Mouse (Mus musculus): ENCODE measurements around the gene Mpzl3. TPM values are rescaled to one million over a fixed set of nuclear protein-coding genes. Genes with fewer than 3 reads are reported as not detected.

Mpzl3 gene
- polyA plus RNA-seq, 1 experiment from 2014 or later, result 1.0 TPM

DNA sequence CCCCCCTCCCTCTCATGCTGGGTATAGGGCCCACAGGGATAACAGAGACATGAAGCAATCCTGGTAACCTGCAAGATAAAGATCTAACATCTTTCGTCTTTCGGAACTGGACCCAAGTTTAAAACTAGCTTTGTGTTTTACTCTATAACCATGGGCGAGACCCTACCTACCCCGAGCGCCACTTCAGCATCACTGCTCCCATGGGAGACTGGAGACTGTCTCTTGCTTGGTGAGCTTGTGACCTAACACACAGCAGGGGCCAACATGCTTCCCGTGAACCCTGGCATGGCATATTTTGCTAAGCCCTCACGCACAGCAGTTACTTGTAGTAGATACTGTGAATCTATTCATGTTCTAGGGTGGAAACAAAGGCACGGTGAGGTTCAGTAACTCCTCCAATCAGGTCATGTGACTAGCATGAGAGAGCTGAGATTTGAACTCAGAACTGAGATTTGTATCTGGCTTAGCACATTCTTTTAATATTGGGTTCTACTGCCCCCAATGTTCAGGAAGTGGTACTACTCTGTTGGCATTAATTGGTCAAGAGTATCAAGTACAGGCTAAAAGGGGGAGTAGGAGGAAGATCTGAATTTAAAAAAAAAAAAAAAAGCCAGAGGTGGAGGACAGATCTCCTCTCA lies 64.4 kb downstream of the Mpzl3 start:
- H3K9me3 ChIP-seq (ENCODE audit: control insufficient read depth, low read length), result no peaks in the 10 kb centered on the region
- no peak for DNase-seq
- no peak for ATAC-seq (ENCODE audit: low FRiP score, low TSS enrichment)
- no peaks in the 10 kb centered on the region for H3K27me3 ChIP-seq (ENCODE audit: control insufficient read depth, insufficient read depth, low read length)
- 92% methylated on average over 8 of the region's 8 CpGs for WGBS
- H3K36me3 ChIP-seq (ENCODE audit: control insufficient read depth, insufficient read depth, low read length), result no peaks in the 10 kb centered on the region
- H3K4me2 ChIP-seq (ENCODE audit: low read length), result peak overlapping the region; percentile 55
- H3K4me3 ChIP-seq (replicated peaks; ENCODE audit: low read depth, low read length), result peak overlapping the region; percentile 71
- peaks cover 28% of the 10 kb centered on the region for H3K4me1 ChIP-seq (ENCODE audit: control insufficient read depth, insufficient read depth, low read length)
- no peak overlapping the region for H3K27ac ChIP-seq (replicated peaks; ENCODE audit: low read depth, low read length)
- no peak overlapping the region; the same call in 1 of the 2 replicates for H3K9ac ChIP-seq (replicated peaks; ENCODE audit: low read length)

DNA sequence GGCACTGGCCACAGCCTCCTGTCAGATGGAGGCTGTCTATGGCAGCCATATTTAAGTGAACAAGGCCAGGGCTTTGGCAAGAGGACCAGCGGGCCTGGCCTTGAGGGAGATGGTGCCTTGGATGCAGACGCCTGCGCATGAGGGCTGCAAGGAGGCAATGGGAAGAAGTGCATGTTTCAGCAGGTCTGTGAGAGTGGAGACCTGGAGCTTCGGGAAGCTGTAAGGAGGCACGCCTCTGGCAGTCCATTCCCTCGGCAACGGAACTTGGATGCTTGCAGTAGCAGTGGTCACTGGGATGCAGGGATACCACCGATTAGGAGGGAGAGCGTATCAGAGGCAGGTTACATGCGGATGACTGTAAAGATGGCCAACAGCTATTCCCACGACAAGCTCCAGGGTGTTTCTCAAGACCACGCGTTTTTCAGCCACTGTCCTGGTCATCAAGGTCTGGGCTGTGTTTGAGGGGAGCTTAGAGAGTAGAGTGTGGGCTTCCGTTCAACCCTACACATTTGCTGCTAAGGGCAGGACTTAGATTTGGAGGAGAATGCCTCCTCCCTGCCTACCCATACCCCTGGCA lies 65.1 kb downstream of the Mpzl3 start:
- peaks cover 28% of the 10 kb centered on the region for H3K4me1 ChIP-seq (ENCODE audit: control insufficient read depth, insufficient read depth, low read length)
- H3K27me3 ChIP-seq (ENCODE audit: control insufficient read depth, insufficient read depth, low read length), result no peaks in the 10 kb centered on the region
- H3K4me2 ChIP-seq (ENCODE audit: low read length), result no peak overlapping the region
- no peak for DNase-seq
- no peak overlapping the region for H3K27ac ChIP-seq (replicated peaks; ENCODE audit: low read depth, low read length)
- H3K36me3 ChIP-seq (ENCODE audit: control insufficient read depth, insufficient read depth, low read length), result peaks cover under 1% of the 10 kb centered on the region; the same call in 1 of the 2 replicates
- WGBS, result 90% methylated on average over 14 of the region's 14 CpGs
- H3K4me3 ChIP-seq (replicated peaks; ENCODE audit: low read depth, low read length), result no peak overlapping the region
- no peak for ATAC-seq (ENCODE audit: low FRiP score, low TSS enrichment)
- H3K9ac ChIP-seq (replicated peaks; ENCODE audit: low read length), result no peak overlapping the region; the same call in 1 of the 2 replicates
- no peaks in the 10 kb centered on the region for H3K9me3 ChIP-seq (ENCODE audit: control insufficient read depth, low read length)

DNA sequence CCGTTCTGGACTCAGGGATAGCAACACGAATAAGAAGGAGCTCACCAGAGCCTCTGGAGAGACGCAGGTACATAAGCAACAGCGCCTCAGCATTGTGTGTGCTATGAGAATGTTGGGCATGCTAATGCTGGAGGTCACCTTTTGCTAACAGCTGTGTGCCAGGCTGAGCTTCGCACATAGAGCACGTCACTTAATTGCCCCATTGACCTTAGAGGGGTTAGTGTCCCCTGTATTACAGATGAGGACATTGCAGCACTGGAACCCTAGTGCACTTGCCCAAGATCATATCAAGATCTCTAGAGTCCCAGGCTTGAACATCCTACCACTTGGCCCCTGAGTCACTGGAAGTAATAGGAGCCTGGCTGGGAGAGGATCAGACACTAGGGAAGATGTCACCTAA lies 65.6 kb downstream of the Mpzl3 start:
- DNase-seq (no peak), ATAC-seq (ENCODE audit: low FRiP score, low TSS enrichment) (no peak)
- Histone ChIP-seq H3K27me3 (ENCODE audit: control insufficient read depth, insufficient read depth, low read length) (no peaks in the 10 kb centered on the region), H3K9me3 (ENCODE audit: control insufficient read depth, low read length) (no peaks in the 10 kb centered on the region), H3K4me2 (ENCODE audit: low read length) (no peak overlapping the region), H3K9ac (replicated peaks; ENCODE audit: low read length) (no peak overlapping the region), H3K4me3 (replicated peaks; ENCODE audit: low read depth, low read length) (no peak overlapping the region), H3K4me1 (ENCODE audit: control insufficient read depth, insufficient read depth, low read length) (peaks cover 28% of the 10 kb centered on the region), H3K36me3 (ENCODE audit: control insufficient read depth, insufficient read depth, low read length) (peaks cover 6% of the 10 kb centered on the region), H3K27ac (replicated peaks; ENCODE audit: low read depth, low read length) (no peak overlapping the region)
- 89% methylated on average over 6 of the region's 6 CpGs for WGBS

DNA sequence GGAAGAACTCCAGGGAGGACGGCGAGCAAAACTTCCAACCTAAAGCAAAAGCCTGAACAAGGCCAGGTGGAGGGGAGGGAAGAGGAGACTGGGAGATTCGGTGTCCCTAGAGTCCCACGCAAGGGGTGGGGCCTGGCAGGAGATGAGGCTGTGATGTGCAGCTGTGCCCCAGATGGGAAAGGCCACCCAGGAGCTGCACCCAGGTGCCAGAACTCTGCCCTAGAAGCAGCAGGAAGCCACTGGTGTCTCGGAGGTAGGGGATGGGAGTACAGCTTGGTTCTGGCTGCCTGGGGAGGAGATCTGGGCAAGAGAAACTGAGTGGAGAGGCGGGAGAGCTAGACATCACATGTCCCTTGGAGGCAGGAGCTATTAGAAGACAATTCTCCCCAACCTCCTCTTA lies 66.0 kb downstream of the Mpzl3 start:
- ATAC-seq (ENCODE audit: low FRiP score, low TSS enrichment), result no peak
- H3K4me3 ChIP-seq (replicated peaks; ENCODE audit: low read depth, low read length), result no peak overlapping the region
- WGBS, result 65% methylated on average over 6 of the region's 6 CpGs

DNA sequence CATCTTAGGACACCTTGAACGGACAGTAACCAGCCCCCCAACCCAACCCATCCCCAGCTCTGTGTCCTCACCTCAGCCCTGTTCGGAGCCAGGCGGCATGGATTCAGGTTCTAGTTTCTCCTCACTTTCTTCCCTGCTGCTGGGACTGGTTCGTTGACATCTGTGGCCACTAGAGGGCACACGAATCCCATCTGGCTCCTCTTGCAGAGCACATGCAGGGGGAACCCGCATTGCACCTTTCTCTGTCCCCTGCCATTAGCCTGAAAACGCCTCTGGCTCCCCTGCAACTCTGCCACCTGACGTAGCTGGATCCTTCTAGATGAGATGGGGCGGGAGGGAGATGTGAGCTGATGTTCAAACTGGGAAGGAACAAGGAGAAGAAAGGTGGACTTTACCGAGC lies 66.8 kb downstream of the Mpzl3 start:
- H3K9ac ChIP-seq (replicated peaks; ENCODE audit: low read length), result no peak overlapping the region
- peak overlapping the region; percentile 7; the same call in 1 of the 2 replicates for H3K4me3 ChIP-seq (replicated peaks; ENCODE audit: low read depth, low read length)
- no peaks in the 10 kb centered on the region for H3K9me3 ChIP-seq (ENCODE audit: control insufficient read depth, low read length)
- peak; percentile 49; the same call in 1 of the 2 replicates for ATAC-seq (ENCODE audit: low FRiP score, low TSS enrichment)
- H3K4me1 ChIP-seq (ENCODE audit: control insufficient read depth, insufficient read depth, low read length), result peaks cover 23% of the 10 kb centered on the region
- H3K4me2 ChIP-seq (ENCODE audit: low read length), result peak overlapping the region; percentile 38
- 4% methylated on average over 10 of the region's 10 CpGs for WGBS
- H3K27ac ChIP-seq (replicated peaks; ENCODE audit: low read depth, low read length), result no peak overlapping the region
- DNase-seq, result peak; percentile 88
- H3K27me3 ChIP-seq (ENCODE audit: control insufficient read depth, insufficient read depth, low read length), result no peaks in the 10 kb centered on the region
- peaks cover 15% of the 10 kb centered on the region for H3K36me3 ChIP-seq (ENCODE audit: control insufficient read depth, insufficient read depth, low read length)

More for the DNA sequence above, 66.0 kb downstream of the Mpzl3 start:
- peaks cover 26% of the 10 kb centered on the region for H3K4me1 ChIP-seq (ENCODE audit: control insufficient read depth, insufficient read depth, low read length)
- H3K27ac ChIP-seq (replicated peaks; ENCODE audit: low read depth, low read length), result no peak overlapping the region
- H3K9ac ChIP-seq (replicated peaks; ENCODE audit: low read length), result no peak overlapping the region
- no peaks in the 10 kb centered on the region for H3K9me3 ChIP-seq (ENCODE audit: control insufficient read depth, low read length)
- no peak for DNase-seq
- H3K27me3 ChIP-seq (ENCODE audit: control insufficient read depth, insufficient read depth, low read length), result no peaks in the 10 kb centered on the region
- H3K4me2 ChIP-seq (ENCODE audit: low read length), result no peak overlapping the region
- H3K36me3 ChIP-seq (ENCODE audit: control insufficient read depth, insufficient read depth, low read length), result peaks cover 10% of the 10 kb centered on the region

DNA sequence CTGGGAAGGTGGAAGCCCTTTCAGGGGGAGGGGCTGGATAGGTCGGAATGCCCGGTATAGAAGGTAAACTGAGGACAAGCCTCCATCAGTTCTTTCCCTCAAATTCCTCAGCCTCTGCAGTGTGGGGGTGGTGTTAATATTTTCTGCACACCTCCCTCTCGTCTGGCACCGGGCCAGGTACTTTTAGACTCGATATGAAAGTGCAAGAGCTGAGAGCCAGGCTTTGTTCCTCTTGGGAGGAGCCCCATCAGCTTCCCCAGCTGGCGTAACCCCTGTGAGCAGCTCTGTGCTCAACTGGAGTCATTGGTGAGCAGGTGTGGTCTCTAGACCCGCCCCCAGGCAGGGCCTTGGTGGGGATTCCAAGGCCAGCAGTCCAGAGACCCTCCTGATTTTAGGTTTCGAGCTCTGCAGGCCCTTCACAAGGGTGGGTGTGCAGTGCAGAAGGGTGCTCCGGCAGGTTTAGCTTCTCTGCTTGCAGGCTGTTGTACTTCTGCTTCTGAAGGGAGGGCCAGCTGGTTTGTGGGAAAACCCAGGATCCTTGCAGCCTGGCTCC lies 67.3 kb downstream of the Mpzl3 start:
- peak overlapping the region; percentile 7; the same call in 1 of the 2 replicates for H3K4me3 ChIP-seq (replicated peaks; ENCODE audit: low read depth, low read length)
- ATAC-seq (ENCODE audit: low FRiP score, low TSS enrichment) (0 out of 2 replicates have a peak, but pooled peaks have one; percentile 25), DNase-seq (no peak)
- H3K9me3 ChIP-seq (ENCODE audit: control insufficient read depth, low read length), result no peaks in the 10 kb centered on the region
- H3K27ac ChIP-seq (replicated peaks; ENCODE audit: low read depth, low read length), result no peak overlapping the region
- 28% methylated on average over 9 of the region's 9 CpGs for WGBS
- H3K4me1 ChIP-seq (ENCODE audit: control insufficient read depth, insufficient read depth, low read length), result peaks cover 23% of the 10 kb centered on the region
- H3K27me3 ChIP-seq (ENCODE audit: control insufficient read depth, insufficient read depth, low read length), result no peaks in the 10 kb centered on the region
- H3K4me2 ChIP-seq (ENCODE audit: low read length), result peak overlapping the region; percentile 38
- H3K9ac ChIP-seq (replicated peaks; ENCODE audit: low read length), result 0 out of 2 replicates have a peak overlapping the region, but pooled peaks have one; percentile 24
- peaks cover 18% of the 10 kb centered on the region for H3K36me3 ChIP-seq (ENCODE audit: control insufficient read depth, insufficient read depth, low read length)

DNA sequence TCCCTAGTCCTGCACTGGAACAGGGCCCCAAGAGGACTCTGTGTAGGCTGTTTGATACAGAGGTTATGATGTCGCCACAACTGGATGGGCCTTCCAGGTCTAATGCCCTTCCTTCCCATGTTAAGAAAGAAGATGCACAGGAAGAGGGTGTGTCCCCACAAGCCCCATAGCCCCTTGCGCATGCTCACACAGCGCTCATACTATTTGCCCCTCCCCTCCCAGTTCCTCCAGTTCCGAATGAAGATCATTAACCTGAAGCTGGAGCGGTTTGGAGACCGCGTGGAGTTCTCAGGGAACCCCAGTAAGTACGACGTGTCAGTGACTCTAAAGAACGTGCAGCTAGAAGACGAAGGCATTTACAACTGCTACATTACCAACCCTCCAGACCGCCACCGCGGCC lies 70.2 kb downstream of the Mpzl3 start:
- 93% methylated on average over 14 of the region's 14 CpGs for WGBS

DNA sequence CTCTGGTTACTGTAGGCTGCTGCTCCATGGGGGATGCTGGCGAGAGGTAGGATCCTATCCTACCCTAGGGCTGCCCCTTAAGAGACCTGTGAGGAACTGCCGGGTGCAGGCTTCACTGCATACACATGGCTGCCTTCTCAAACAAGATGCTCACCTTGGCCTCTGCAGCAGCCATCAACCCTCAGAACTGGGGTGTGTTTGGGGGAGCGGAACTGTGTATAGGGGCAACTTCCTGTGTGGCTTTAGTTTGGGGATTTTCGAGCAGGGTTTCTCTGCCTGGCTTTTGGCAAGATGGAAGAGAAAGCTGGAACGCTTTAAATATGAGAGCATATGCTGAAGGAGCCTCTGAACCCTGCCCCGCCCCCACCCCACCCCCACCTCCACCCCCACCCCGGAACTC lies 72.0 kb downstream of the Mpzl3 start:
- WGBS, result 59% methylated on average over 7 of the region's 7 CpGs
- no peaks in the 10 kb centered on the region for H3K27me3 ChIP-seq (ENCODE audit: control insufficient read depth, insufficient read depth, low read length)
- no peak for ATAC-seq (ENCODE audit: low FRiP score, low TSS enrichment)

More for the DNA sequence above, 70.2 kb downstream of the Mpzl3 start:
- H3K36me3 ChIP-seq (ENCODE audit: control insufficient read depth, insufficient read depth, low read length), result peaks cover 18% of the 10 kb centered on the region
- H3K9ac ChIP-seq (replicated peaks; ENCODE audit: low read length), result no peak overlapping the region
- H3K4me3 ChIP-seq (replicated peaks; ENCODE audit: low read depth, low read length), result no peak overlapping the region
- H3K27me3 ChIP-seq (ENCODE audit: control insufficient read depth, insufficient read depth, low read length), result no peaks in the 10 kb centered on the region
- H3K4me2 ChIP-seq (ENCODE audit: low read length), result no peak overlapping the region
- H3K4me1 ChIP-seq (ENCODE audit: control insufficient read depth, insufficient read depth, low read length), result peaks cover 13% of the 10 kb centered on the region
- no peaks in the 10 kb centered on the region for H3K9me3 ChIP-seq (ENCODE audit: control insufficient read depth, low read length)
- no peak overlapping the region for H3K27ac ChIP-seq (replicated peaks; ENCODE audit: low read depth, low read length)
- ATAC-seq (ENCODE audit: low FRiP score, low TSS enrichment) (no peak), DNase-seq (no peak)

More for the DNA sequence above, 72.0 kb downstream of the Mpzl3 start:
- peaks cover 18% of the 10 kb centered on the region for H3K36me3 ChIP-seq (ENCODE audit: control insufficient read depth, insufficient read depth, low read length)
- H3K9me3 ChIP-seq (ENCODE audit: control insufficient read depth, low read length), result no peaks in the 10 kb centered on the region
- H3K4me3 ChIP-seq (replicated peaks; ENCODE audit: low read depth, low read length), result no peak overlapping the region
- no peak overlapping the region for H3K27ac ChIP-seq (replicated peaks; ENCODE audit: low read depth, low read length)
- DNase-seq, result no peak
- H3K4me2 ChIP-seq (ENCODE audit: low read length), result no peak overlapping the region
- no peak overlapping the region for H3K9ac ChIP-seq (replicated peaks; ENCODE audit: low read length)
- H3K4me1 ChIP-seq (ENCODE audit: control insufficient read depth, insufficient read depth, low read length), result peaks cover 5% of the 10 kb centered on the region
